Mouse (Mus musculus): ENCODE measurements at regions not wholly inside any gene's neighbourhood (a gene's known extent, or its start where the extent isn't known, plus 50 kb on each side); places are given as distances from the start of the nearest gene placed in this dataset.

DNA sequence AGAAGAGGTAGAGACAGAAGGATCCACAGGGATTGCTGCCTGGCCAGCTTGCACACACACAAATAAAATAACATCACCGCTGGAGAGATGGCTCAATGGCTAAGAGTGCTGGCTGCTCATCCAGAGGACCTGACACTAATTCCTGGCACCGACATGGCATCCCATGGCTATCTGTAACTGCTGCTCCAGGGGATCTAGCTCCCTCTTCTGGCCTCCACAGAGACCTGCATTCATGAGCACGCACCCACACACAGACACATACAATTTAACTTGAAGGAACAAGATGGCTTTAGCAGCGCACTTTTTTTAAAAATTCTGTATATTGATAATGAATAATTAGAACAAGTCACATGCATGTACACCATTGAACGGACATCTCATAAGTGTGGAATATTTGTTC, 110.1 kb upstream of the Tbx3 start:
- Histone ChIP-seq H3K36me3 (no peaks in the 10 kb centered on the region), H3K4me1 (peaks cover 16% of the 10 kb centered on the region), H3K27ac (no peak overlapping the region), H3K9me3 (no peaks in the 10 kb centered on the region), H3K27me3 (ENCODE audit: insufficient read depth, poor library complexity, severe bottlenecking) (peaks cover 40% of the 10 kb centered on the region), H3K4me3 (no peak overlapping the region)
- WGBS, result 91% methylated on average over 5 of the region's 5 CpGs
- no peak for DNase-seq (ENCODE audit: low spot score)

- Histone ChIP-seq H3K27ac (no peak overlapping the region), H3K36me3 (no peaks in the 10 kb centered on the region), H3K9me3 (no peaks in the 10 kb centered on the region), H3K4me1 (peaks cover 16% of the 10 kb centered on the region), H3K4me3 (no peak overlapping the region), H3K27me3 (ENCODE audit: insufficient read depth, poor library complexity, severe bottlenecking) (peaks cover 42% of the 10 kb centered on the region)
- whole genome bisulfite sequencing, result 84% methylated on average over 7 of the region's 7 CpGs
- DNase-seq (ENCODE audit: low spot score), result no peak
Measured at GRCm38 (mm10) chr5:119561531-119561930, 108.9 kb upstream of the Tbx3 start.

- no peaks in the 10 kb centered on the region for H3K36me3 ChIP-seq
- DNase-seq (ENCODE audit: low spot score), result no peak
- peaks cover 42% of the 10 kb centered on the region for H3K27me3 ChIP-seq (ENCODE audit: insufficient read depth, poor library complexity, severe bottlenecking)
- WGBS, result 29% methylated on average over 33 of the region's 33 CpGs
- peak overlapping the region; percentile 38 for H3K4me3 ChIP-seq
- peak overlapping the region; percentile 73 for H3K27ac ChIP-seq
- no peaks in the 10 kb centered on the region for H3K9me3 ChIP-seq
- peaks cover 16% of the 10 kb centered on the region for H3K4me1 ChIP-seq
Measured at GRCm38 (mm10) chr5:119563510-119564351, 106.7 kb upstream of the Tbx3 start.

DNA sequence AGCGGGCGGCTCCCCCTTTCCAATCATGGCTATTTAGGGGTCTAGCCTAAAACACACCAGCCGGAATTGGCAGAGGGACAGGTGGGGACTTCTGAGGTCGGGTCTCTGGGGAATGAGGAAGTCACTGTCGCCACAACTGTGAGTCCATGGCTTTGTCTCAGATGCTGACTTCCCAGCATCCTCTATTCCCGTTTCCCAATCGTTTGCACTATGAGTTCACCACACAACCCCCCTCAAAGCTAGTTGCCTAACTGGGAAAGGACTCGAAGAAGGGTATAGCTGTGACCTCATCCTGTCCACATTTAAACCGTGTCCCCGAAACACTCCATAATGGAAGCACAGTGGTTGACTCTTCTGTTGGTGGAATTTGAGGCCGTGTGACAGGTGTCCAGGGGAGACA, 102.8 kb upstream of the Tbx3 start:
- Histone ChIP-seq H3K36me3 (no peaks in the 10 kb centered on the region), H3K9me3 (no peaks in the 10 kb centered on the region; the same call in 1 of the 2 replicates), H3K4me1 (peaks cover 16% of the 10 kb centered on the region), H3K27ac (no peak overlapping the region), H3K27me3 (ENCODE audit: insufficient read depth, poor library complexity, severe bottlenecking) (peaks cover 34% of the 10 kb centered on the region), H3K4me3 (no peak overlapping the region)
- WGBS, result 81% methylated on average over 11 of the region's 11 CpGs
- DNase-seq (ENCODE audit: low spot score), result no peak

GRCm38 (mm10) chr5:119570054-119570453, 100.4 kb upstream of the Tbx3 start:
- DNase-seq (ENCODE audit: low spot score), result no peak

DNA sequence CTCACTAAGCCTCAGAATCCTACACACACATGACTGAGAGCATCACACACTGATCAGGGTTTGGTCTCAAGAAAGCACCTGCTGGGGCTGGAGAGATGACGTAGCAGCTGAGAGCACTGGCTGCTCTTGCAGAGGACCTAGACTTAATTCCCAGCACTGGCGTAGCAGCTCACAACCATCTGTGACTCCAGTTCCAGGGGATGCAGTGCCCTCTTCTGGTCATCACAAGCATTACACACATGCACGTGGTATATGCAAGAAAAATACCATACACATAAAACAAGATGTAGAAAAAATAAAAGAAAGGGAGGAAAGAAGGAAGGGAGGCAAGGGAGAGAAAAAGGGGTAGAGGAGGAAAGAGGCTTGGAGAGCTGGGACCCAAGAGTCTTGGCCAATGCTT, 98.8 kb upstream of the Tbx3 start:
- Histone ChIP-seq H3K27me3 (ENCODE audit: insufficient read depth, poor library complexity, severe bottlenecking) (peaks cover 5% of the 10 kb centered on the region; the same call in 1 of the 2 replicates), H3K9me3 (peaks cover 8% of the 10 kb centered on the region), H3K27ac (no peak overlapping the region), H3K36me3 (no peaks in the 10 kb centered on the region), H3K4me1 (peaks cover 15% of the 10 kb centered on the region), H3K4me3 (no peak overlapping the region)
- 86% methylated on average over 3 of the region's 3 CpGs for WGBS
- no peak for DNase-seq (ENCODE audit: low spot score)

More at GRCm38 (mm10) chr5:119570054-119570453, 100.4 kb upstream of the Tbx3 start:
- 61% methylated on average over 8 of the region's 8 CpGs for WGBS
- no peak overlapping the region for H3K4me3 ChIP-seq
- peaks cover 8% of the 10 kb centered on the region for H3K9me3 ChIP-seq
- peaks cover 9% of the 10 kb centered on the region; the same call in 1 of the 2 replicates for H3K27me3 ChIP-seq (ENCODE audit: insufficient read depth, poor library complexity, severe bottlenecking)
- no peaks in the 10 kb centered on the region for H3K36me3 ChIP-seq
- no peak overlapping the region for H3K27ac ChIP-seq
- peaks cover 7% of the 10 kb centered on the region for H3K4me1 ChIP-seq

DNA sequence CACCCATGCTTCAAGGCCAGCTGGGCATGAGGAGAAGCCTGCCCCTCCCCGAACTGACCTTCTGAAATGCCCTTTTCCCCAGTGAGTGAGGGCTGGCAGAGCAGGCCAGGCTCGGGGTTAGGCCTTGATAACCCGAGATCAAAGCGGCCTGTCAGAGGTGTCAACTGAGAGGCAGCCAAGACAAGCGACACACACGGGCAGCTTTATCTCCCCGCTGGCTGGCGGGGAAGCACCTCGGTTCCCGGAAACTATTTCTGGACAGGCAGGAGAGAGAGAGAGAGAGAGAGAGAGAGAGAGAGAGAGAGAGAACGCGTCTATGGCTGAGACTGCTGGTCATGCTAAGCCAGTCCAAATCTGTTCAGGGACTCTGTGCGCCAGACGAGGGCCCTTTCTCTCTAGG, 95.3 kb upstream of the Tbx3 start:
- WGBS, result 5% methylated on average over 14 of the region's 14 CpGs
- no peaks in the 10 kb centered on the region for H3K27me3 ChIP-seq (ENCODE audit: insufficient read depth, poor library complexity, severe bottlenecking)
- no peaks in the 10 kb centered on the region for H3K36me3 ChIP-seq
- H3K9me3 ChIP-seq, result peaks cover 8% of the 10 kb centered on the region
- peak; percentile 95 for DNase-seq (ENCODE audit: low spot score)
- peak overlapping the region; percentile 78 for H3K27ac ChIP-seq
- peaks cover 20% of the 10 kb centered on the region for H3K4me1 ChIP-seq
- H3K4me3 ChIP-seq, result no peak overlapping the region

DNA sequence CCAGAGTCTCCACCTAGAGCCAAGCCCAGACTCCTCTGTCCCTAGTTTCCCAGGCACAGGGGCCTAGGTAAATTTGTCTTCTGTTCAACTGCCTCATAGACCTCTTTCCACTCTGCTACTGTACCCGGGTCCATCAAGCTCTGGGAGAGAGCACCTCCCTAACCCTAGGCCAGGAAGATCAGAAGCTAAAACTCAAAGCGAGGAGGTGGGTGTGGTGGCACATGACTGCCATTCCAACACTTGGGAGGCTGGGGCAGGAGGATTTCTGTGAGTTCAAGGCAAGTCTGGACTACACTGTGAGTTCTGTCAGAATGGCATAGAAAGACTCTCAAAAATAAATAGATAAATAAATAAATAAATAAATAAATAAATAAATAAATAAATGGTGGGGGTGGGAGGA, 91.2 kb upstream of the Tbx3 start:
- H3K36me3 ChIP-seq, result no peaks in the 10 kb centered on the region
- no peak overlapping the region for H3K27ac ChIP-seq
- peaks cover 24% of the 10 kb centered on the region for H3K4me1 ChIP-seq
- no peak for DNase-seq (ENCODE audit: low spot score)
- H3K9me3 ChIP-seq, result no peaks in the 10 kb centered on the region
- H3K27me3 ChIP-seq (ENCODE audit: insufficient read depth, poor library complexity, severe bottlenecking), result no peaks in the 10 kb centered on the region
- no peak overlapping the region for H3K4me3 ChIP-seq
- WGBS, result 80% methylated on average over 2 of the region's 2 CpGs

GRCm38 (mm10) chr5:119579806-119580205, 90.7 kb upstream of the Tbx3 start:
- Histone ChIP-seq H3K9me3 (no peaks in the 10 kb centered on the region), H3K27me3 (ENCODE audit: insufficient read depth, poor library complexity, severe bottlenecking) (no peaks in the 10 kb centered on the region), H3K4me3 (no peak overlapping the region), H3K36me3 (no peaks in the 10 kb centered on the region), H3K27ac (no peak overlapping the region), H3K4me1 (peaks cover 19% of the 10 kb centered on the region)
- 50% methylated on average over 2 of the region's 2 CpGs for WGBS
- DNase-seq (ENCODE audit: low spot score), result no peak

DNA sequence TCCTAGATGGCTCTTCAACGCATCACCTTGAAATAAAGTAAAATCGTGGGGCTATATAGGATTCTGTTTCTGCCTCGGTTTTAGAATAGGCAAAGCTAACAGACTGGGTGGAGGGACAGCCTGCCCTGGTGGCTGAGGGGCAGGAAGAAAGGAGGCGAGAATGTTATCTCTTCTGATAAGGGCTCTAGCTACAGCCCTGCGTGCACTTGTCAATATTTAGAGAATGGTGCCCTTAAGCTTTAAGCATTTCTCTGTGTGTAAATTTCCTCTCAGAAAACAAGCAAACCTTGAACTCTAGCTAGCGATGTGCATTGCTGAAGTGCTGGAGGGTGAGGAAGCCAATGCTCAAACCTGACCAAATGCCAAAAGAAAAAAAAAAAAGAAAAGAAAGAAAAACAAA, 90.1 kb upstream of the Tbx3 start:
- H3K27ac ChIP-seq, result no peak overlapping the region
- no peak for DNase-seq (ENCODE audit: low spot score)
- no peak overlapping the region for H3K4me3 ChIP-seq
- peaks cover 13% of the 10 kb centered on the region for H3K4me1 ChIP-seq
- 31% methylated on average over 6 of the region's 6 CpGs for WGBS
- no peaks in the 10 kb centered on the region for H3K36me3 ChIP-seq
- H3K27me3 ChIP-seq (ENCODE audit: insufficient read depth, poor library complexity, severe bottlenecking), result no peaks in the 10 kb centered on the region
- no peaks in the 10 kb centered on the region for H3K9me3 ChIP-seq

DNA sequence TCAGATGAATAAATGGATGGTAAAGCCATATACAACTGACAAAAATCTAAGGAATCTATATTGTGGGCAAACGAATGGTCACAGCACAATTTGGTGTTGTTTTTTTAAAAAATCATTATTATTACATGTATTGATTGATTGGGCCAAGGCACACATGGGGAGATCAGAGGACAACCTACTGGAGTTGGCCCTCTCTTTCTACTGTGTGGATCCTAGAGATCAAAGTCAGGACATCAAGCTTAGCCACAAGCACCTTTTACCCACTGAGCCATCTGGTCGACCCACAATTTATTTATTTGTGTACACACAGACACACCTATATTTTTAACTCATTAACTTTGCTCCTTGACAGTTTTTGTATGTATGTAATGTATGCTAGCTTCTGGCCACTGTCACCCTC, 89.7 kb upstream of the Tbx3 start:
- Histone ChIP-seq H3K4me1 (peaks cover 10% of the 10 kb centered on the region), H3K27me3 (ENCODE audit: insufficient read depth, poor library complexity, severe bottlenecking) (no peaks in the 10 kb centered on the region), H3K36me3 (no peaks in the 10 kb centered on the region), H3K4me3 (no peak overlapping the region), H3K9me3 (no peaks in the 10 kb centered on the region), H3K27ac (no peak overlapping the region)
- 60% methylated on average over 2 of the region's 2 CpGs for WGBS
- no peak for DNase-seq (ENCODE audit: low spot score)

- peaks cover 28% of the 10 kb centered on the region for H3K4me1 ChIP-seq
- no peaks in the 10 kb centered on the region for H3K36me3 ChIP-seq
- H3K4me3 ChIP-seq, result no peak overlapping the region
- H3K27me3 ChIP-seq (ENCODE audit: insufficient read depth, poor library complexity, severe bottlenecking), result no peaks in the 10 kb centered on the region
- WGBS, result 67% methylated on average over 2 of the region's 2 CpGs
- H3K9me3 ChIP-seq, result no peaks in the 10 kb centered on the region
- H3K27ac ChIP-seq, result no peak overlapping the region
- no peak for DNase-seq (ENCODE audit: low spot score)
Measured at GRCm38 (mm10) chr5:119584389-119584788, 86.1 kb upstream of the Tbx3 start.

DNA sequence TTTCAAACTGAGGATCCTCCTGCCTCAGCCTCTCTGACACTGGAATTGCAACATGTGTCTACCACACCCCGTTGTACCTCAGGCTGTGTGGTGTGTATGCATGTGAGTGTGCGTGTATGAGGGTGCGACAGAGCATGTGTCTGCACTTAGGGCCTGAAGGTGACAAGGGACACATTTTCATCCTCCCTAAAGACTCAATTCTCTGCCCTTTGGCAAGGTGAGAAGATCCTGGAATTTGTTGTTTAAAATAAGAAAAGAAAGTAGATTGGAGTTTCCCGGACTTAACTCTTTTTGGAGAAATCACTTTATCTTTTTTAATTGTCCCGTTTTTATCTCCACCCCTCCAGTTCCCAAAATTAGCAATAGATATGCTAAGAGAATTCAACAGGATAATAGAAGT, 85.6 kb upstream of the Tbx3 start:
- no peak overlapping the region for H3K27ac ChIP-seq
- H3K4me1 ChIP-seq, result peaks cover 28% of the 10 kb centered on the region
- no peak overlapping the region for H3K4me3 ChIP-seq
- 78% methylated on average over 5 of the region's 5 CpGs for WGBS
- DNase-seq (ENCODE audit: low spot score), result no peak
- no peaks in the 10 kb centered on the region for H3K9me3 ChIP-seq
- H3K27me3 ChIP-seq (ENCODE audit: insufficient read depth, poor library complexity, severe bottlenecking), result no peaks in the 10 kb centered on the region
- H3K36me3 ChIP-seq, result no peaks in the 10 kb centered on the region

All from heart, embryonic 10.5 days (tissue).